Mouse (Mus musculus) hindbrain, postnatal 0 days (tissue): ENCODE measurements at regions not wholly inside any gene's neighbourhood (a gene's known extent, or its start where the extent isn't known, plus 50 kb on each side); places are given as distances from the start of the nearest gene placed in this dataset.
A peak's percentile ranks its signal among the peaks of the same experiment; 100 is the strongest.
"Not testable (repeated sequence)": the region's sequence is repeated elsewhere in the genome, so short reads cannot be mapped to it uniquely, and the experiment has no call there.

Source experiments
- ATAC-seq: fragments of 200-750 bp; cut with Nextera tagmentation; 2 replicates; pipeline ENCODE4 v1.8.0; 2017; ENCODE audit warnings: mild to moderate bottlenecking, moderate TSS enrichment, moderate library complexity
- DNase-seq: peaks from one replicate; pipeline ENCODE4 v3.0.0-alpha.2; 2015; ENCODE audit warnings: low spot score
- H3K27ac ChIP-seq: fragments of 300-500 bp; sonication (generic); 2 replicates; pipeline ENCODE4 v1.5.1; 2014; ENCODE audit warnings: mild to moderate bottlenecking
- H3K27me3 ChIP-seq: fragments of 300-500 bp; sonication (generic); 2 replicates; pipeline ENCODE4 v1.6.1; 2014; ENCODE audit warnings: low read length, mixed read lengths; ENCODE audit not compliant: insufficient read depth
- H3K36me3 ChIP-seq: fragments of 300-500 bp; sonication (generic); 2 replicates; pipeline ENCODE4 v1.6.1; 2014; ENCODE audit warnings: low read length, mixed read lengths; ENCODE audit not compliant: insufficient read depth
- H3K4me1 ChIP-seq: fragments of 300-500 bp; sonication (generic); 2 replicates; pipeline ENCODE4 v1.6.1; 2014; ENCODE audit warnings: antibody characterized with exemption, low read length, mixed read lengths; ENCODE audit not compliant: insufficient read depth
- H3K4me2 ChIP-seq: fragments of 300-500 bp; sonication (generic); 2 replicates; pipeline ENCODE4 v1.6.1; 2014; ENCODE audit warnings: low read depth, mild to moderate bottlenecking, low read length, moderate library complexity, mixed read lengths
- H3K4me3 ChIP-seq: fragments of 300-500 bp; sonication (generic); 2 replicates; pipeline ENCODE4 v1.5.1; 2014; ENCODE audit warnings: low read length
- H3K9ac ChIP-seq: fragments of 300-500 bp; sonication (generic); replicated peaks from 2 replicates; pipeline ENCODE4 v1.6.1; 2014; ENCODE audit warnings: mild to moderate bottlenecking, low read length, moderate library complexity, mixed read lengths
- H3K9me3 ChIP-seq: fragments of 300-500 bp; sonication (generic); 2 replicates; pipeline ENCODE4 v1.6.1; 2016; ENCODE audit warnings: low read length, mixed read lengths
- CTCF ChIP-seq: IDR thresholded peaks from 2 replicates; pipeline ENCODE4 v1.5.1; 2016; ENCODE audit warnings: antibody characterized with exemption, control low read depth, low read depth
- WGBS: fragments of 180-500 bp; shearing (Covaris S2); extraction: QIAGEN DNeasy Blood & Tissue Kit; methylation state at CpG from one replicate; pipeline ENCODE4 v1.1.7; 2014; 5-methylcytosine and 5-hydroxymethylcytosine counted together

DNA sequence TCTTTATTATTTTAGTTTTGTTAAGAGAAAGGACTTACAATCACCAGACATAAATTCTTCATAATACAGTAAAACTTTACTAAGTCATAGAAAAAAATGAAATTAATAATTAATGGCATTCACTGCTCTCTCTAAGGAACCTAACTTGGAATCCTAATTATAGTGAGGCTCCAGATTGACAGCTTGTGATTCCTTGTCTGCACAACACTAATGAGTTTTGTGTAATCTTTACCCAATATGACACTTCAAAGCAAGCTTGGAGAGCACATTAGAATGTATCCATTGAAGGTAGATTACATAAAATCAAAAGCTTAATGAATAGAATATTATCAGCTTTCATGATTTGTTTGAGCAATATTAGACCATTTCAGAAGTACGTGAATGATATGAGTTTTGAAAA is 1914.7 kb downstream of the Efna5 start:
- Histone ChIP-seq H3K9me3 (no peaks in the 10 kb centered on the region), H3K27me3 (no peaks in the 10 kb centered on the region), H3K4me3 (no peak overlapping the region), H3K36me3 (no peaks in the 10 kb centered on the region), H3K4me2 (no peak overlapping the region), H3K9ac (no peak overlapping the region), H3K4me1 (no peaks in the 10 kb centered on the region), H3K27ac (no peak overlapping the region)
- 62% methylated on average over 1 of the region's 1 CpGs for WGBS
- DNase-seq (no peak), ATAC-seq (no peak)
- no peak for TF ChIP-seq CTCF

DNA sequence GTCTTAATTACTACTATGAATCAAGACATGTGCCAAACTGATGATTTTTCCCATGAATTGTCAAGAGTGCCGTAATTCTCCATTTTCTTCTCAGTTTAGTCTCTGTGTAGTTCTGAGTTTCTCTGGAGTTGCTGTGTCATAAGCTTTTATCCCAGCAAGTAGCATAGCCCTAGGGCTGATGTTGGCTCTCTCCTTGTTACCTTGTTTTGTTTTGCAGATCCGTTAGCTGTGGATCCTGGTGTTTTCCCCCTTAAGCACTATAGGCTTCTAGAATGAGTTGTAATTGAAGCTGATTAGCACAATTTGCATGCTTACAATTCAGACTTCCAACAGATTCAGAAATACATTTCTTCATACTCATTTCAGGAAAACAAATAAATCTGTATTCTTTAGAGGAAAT is 1915.5 kb downstream of the Efna5 start:
- H3K9ac ChIP-seq = no peak overlapping the region
- WGBS = 43% methylated on average over 2 of the region's 2 CpGs

DNA sequence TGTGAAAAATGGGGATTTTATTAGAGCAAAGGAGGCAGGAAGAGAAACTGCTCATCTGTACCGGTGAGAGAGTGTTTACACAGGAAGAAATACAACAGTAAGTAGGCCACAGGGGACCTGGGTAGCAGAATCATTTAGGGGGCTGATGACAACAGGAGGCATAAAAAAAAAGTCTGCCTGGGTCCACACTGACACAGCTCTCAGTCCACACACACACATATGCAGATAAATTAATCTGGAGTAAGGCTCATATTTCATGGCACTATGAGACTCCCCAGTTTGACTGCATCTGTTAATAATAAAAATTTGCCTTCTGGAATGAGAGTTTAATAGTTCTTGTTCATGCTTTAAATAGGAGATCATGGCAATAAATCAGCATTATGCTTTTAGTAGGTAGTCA is 1929.7 kb downstream of the Efna5 start:
- Histone ChIP-seq H3K36me3 (no peaks in the 10 kb centered on the region), H3K4me3 (no peak overlapping the region), H3K9ac (no peak overlapping the region), H3K4me2 (no peak overlapping the region), H3K27me3 (no peaks in the 10 kb centered on the region), H3K9me3 (no peaks in the 10 kb centered on the region), H3K27ac (no peak overlapping the region), H3K4me1 (no peaks in the 10 kb centered on the region)
- no peak for ATAC-seq
- WGBS = 55% methylated on average over 1 of the region's 1 CpGs
- DNase-seq = no peak
- TF ChIP-seq CTCF = no peak

More for the DNA sequence above, 1915.5 kb downstream of the Efna5 start:
- Histone ChIP-seq H3K36me3 (no peaks in the 10 kb centered on the region), H3K9me3 (no peaks in the 10 kb centered on the region), H3K27ac (no peak overlapping the region), H3K27me3 (no peaks in the 10 kb centered on the region), H3K4me2 (no peak overlapping the region), H3K4me3 (no peak overlapping the region), H3K4me1 (no peaks in the 10 kb centered on the region)
- DNase-seq (peak; percentile 9), ATAC-seq (no peak)
- TF ChIP-seq CTCF = no peak

DNA sequence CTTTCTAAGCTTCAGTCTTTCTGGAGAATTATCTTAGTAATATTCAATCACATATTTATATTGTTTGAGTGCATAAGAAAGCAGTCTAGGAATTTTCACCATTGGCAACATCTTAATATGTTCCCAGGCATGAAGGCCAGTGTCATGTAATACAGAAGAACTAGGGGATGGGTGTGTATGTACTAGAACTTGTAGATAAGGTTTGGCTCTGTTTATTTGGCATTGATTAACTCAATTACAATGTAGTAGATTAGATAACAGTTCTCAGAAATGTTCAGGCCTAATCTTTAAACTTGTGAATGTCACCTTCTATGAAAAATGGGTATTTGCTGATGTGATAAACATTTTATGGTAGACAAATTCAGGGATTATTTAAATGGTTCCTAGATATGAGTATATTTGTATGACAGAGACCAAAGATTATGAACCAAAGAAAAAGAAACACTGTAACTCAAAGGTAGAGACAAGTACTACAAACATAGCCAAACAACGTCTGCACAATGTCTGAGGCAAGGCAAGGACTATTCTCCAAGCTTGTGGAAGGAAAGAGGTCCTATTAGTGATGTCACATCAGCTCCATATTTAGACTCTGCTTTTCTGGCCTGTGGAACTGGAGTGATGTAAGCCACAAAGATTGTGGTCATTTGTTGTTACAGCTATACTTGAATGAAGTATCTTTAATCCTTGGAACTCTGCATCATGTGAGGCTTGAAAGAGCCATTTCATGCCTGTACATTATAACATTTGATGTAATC is 1924.8 kb upstream of the Nudt12 start:
- H3K27me3 ChIP-seq = no peaks in the 10 kb centered on the region
- H3K27ac ChIP-seq = no peak overlapping the region
- TF ChIP-seq CTCF = no peak
- no peaks in the 10 kb centered on the region for H3K9me3 ChIP-seq
- WGBS = 76% methylated on average over 1 of the region's 1 CpGs
- no peak overlapping the region for H3K4me2 ChIP-seq
- no peaks in the 10 kb centered on the region for H3K36me3 ChIP-seq
- no peak overlapping the region for H3K9ac ChIP-seq
- ATAC-seq = no peak
- H3K4me1 ChIP-seq = no peaks in the 10 kb centered on the region
- DNase-seq = no peak
- no peak overlapping the region for H3K4me3 ChIP-seq

DNA sequence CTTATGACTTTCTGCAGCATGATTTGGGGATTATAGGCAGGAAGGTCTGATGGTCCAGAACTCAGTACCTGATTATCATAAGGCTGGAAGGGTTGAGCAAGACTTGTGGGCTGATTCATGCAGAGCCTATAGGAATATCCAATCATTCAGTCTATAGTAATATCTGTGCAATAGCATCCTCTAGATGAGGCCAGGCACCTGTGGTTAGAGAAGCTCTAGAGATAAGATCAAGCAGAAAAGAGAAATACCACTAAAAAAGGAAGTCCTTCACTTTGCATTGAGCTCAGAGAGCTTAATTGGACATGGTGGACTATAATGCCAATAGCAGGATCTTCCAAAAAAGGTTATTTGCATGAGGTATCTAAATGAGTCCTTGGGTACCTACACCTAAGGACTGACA is 1921.1 kb upstream of the Nudt12 start:
- Histone ChIP-seq H3K4me3 (no peak overlapping the region), H3K9ac (no peak overlapping the region), H3K27me3 (no peaks in the 10 kb centered on the region), H3K27ac (no peak overlapping the region), H3K4me1 (no peaks in the 10 kb centered on the region), H3K4me2 (no peak overlapping the region), H3K9me3 (no peaks in the 10 kb centered on the region), H3K36me3 (no peaks in the 10 kb centered on the region)
- no peak for ATAC-seq
- no peak for DNase-seq
- no peak for TF ChIP-seq CTCF

DNA sequence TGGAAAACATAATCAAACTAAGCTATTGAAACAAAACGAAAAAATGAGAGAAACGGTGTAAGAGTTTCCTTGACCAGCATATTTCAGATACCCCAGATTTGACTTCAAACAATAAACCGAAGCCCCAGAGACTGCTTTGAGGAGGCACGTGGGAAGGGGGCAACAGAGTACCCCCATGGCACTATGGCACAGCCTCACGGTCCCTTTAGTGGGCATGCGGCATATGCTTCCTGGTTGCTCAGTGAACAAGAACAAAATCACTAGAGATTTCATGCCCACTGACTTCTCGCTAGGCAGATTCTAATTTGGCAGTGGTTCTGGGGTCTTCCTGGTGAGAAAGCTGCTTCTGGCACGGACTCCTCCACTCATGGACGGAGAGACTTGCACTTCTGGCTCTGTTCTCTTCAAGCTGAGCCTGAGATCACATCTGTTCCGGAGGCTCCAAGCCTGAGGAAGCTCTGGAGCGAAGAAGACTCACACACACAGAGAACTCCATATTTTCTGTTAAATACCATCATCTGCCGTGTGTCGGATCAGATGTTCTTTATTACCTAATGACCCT is 1912.7 kb upstream of the Nudt12 start:
- WGBS = 52% methylated on average over 13 of the region's 13 CpGs
- ATAC-seq = peak; percentile 94

DNA sequence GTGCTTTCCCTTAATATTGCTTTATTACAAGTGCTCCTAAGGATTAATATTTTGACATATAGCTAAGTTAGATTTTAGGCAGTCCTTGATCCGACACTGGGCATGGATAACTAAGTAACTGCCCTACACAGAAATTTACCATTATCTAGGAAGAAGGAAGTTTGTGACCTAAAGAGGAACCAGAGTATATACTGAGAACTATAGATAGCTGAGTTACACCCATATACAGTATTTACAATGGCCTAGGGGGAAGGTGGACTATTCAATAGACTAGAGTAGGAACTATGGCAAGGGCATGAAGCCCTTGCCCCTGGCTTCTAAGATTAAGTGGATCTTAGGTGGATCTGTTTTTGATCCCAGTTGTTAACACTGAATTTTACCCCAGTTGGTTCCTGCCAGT is 1869.5 kb upstream of the Nudt12 start:
- DNase-seq, H3K27me3 ChIP-seq, H3K4me2 ChIP-seq, H3K27ac ChIP-seq, H3K9ac ChIP-seq, H3K36me3 ChIP-seq, H3K9me3 ChIP-seq, ATAC-seq, H3K4me1 ChIP-seq, H3K4me3 ChIP-seq: not testable (repeated sequence)
- WGBS = 90% methylated on average over 1 of the region's 1 CpGs

More for the DNA sequence above, 1912.7 kb upstream of the Nudt12 start:
- Histone ChIP-seq H3K9me3 (no peaks in the 10 kb centered on the region), H3K9ac (no peak overlapping the region), H3K36me3 (no peaks in the 10 kb centered on the region), H3K27me3 (no peaks in the 10 kb centered on the region), H3K27ac (no peak overlapping the region), H3K4me2 (no peak overlapping the region), H3K4me3 (no peak overlapping the region), H3K4me1 (no peaks in the 10 kb centered on the region)
- TF ChIP-seq CTCF = no peak
- peak; percentile 83 for DNase-seq
